Mouse (Mus musculus) ovary, adult 10 weeks (tissue): ENCODE measurements around the gene Gm37596. TPM values are rescaled to one million over a fixed set of nuclear protein-coding genes. Genes with fewer than 3 reads are reported as not detected.

ENCODE experiments used
- polyA plus RNA-seq: library from polyadenylated mRNA; stranded (reverse); fragments of 350-450 nt; fragmentation: Illumina TruSeq; extraction: RNeasy Lipid Tissue Mini Kit (QIAGEN cat#74804); gene quantifications from one replicate; pipeline ENCODE4 v1.2.3, GENCODE M21; 2014

The Gm37596 gene
- not detected for polyA plus RNA-seq

GRCm38 (mm10) chr3:93692970-93693369, at the start of gene Gm37596:
TSS of gene Gm37596 (minus strand) at chr3:93693070.

GRCm38 (mm10) chr3:93676210-93676609, 16.7 kb downstream of the Gm37596 start, which contains the start of gene Tdpoz1:
TSS of gene Tdpoz1 (minus strand) at chr3:93676310.

GRCm38 (mm10) chr3:93652586-93652985, 40.3 kb downstream of the Gm37596 start, which contains the start of gene Tdpoz2:
TSS of gene Tdpoz2 (minus strand) at chr3:93652686.

Other genes with a start within 250 kb of the Gm37596 start
- gene Tchhl1, start 224.3 kb downstream of the Gm37596 start, polyA plus RNA-seq: not detected
- 296 TPM for gene S100a11, start 172.6 kb downstream of the Gm37596 start, polyA plus RNA-seq
- 72.1 TPM for gene S100a10, start 138.0 kb downstream of the Gm37596 start, polyA plus RNA-seq
- not detected for gene Tdpoz2, start 40.4 kb downstream of the Gm37596 start, polyA plus RNA-seq
- not detected for gene Tdpoz1, start 16.8 kb downstream of the Gm37596 start, polyA plus RNA-seq
- not detected for gene Gm5773, start 79.9 kb upstream of the Gm37596 start, polyA plus RNA-seq
- not detected for gene Tdpoz4, start 103.3 kb upstream of the Gm37596 start, polyA plus RNA-seq
- not detected for gene Tdpoz3, start 132.9 kb upstream of the Gm37596 start, polyA plus RNA-seq